Mouse (Mus musculus) C2C12 (cell line): ENCODE data around the gene Jup. TPM values are rescaled to one million over a fixed set of nuclear protein-coding genes. Genes with fewer than 3 reads are reported as not detected.

ENCODE experiments used
- H3K27me3 ChIP-seq: one replicate; pipeline ENCODE4 v1.6.1; 2011; ENCODE audit not compliant: control insufficient read depth, insufficient read depth, insufficient read length
- H3K36me3 ChIP-seq: one replicate; pipeline ENCODE4 v1.6.1; 2011; ENCODE audit not compliant: control insufficient read depth, insufficient read depth
- H3K4me3 ChIP-seq: one replicate; pipeline ENCODE4 v1.5.1; 2011; ENCODE audit warnings: mild to moderate bottlenecking, control low read depth; ENCODE audit not compliant: poor library complexity, insufficient read depth, severe bottlenecking
- H3K79me2 ChIP-seq: one replicate; pipeline ENCODE4 v1.6.1; 2011; ENCODE audit not compliant: control insufficient read depth, insufficient read depth
- H3K79me3 ChIP-seq: one replicate; pipeline ENCODE4 v1.6.1; 2011; ENCODE audit warnings: low read depth, control low read depth
- H3ac ChIP-seq: one replicate; pipeline ENCODE3; 2011; ENCODE audit warnings: low read depth; ENCODE audit not compliant: control insufficient read depth, insufficient read length
- CEBPB ChIP-seq: IDR thresholded peaks from one replicate; pipeline ENCODE4 v1.6.1; 2011; ENCODE audit warnings: low read depth, mild to moderate bottlenecking, control low read depth, moderate library complexity
- CTCF ChIP-seq: IDR thresholded peaks from one replicate; pipeline ENCODE4 v1.5.1; 2011; ENCODE audit not compliant: control insufficient read depth, insufficient read depth, insufficient read length
- FOSL1 ChIP-seq: IDR thresholded peaks from one replicate; pipeline ENCODE4 v1.8.0; 2011; ENCODE audit warnings: mild to moderate bottlenecking, low read length; ENCODE audit not compliant: poor library complexity, insufficient read depth, severe bottlenecking
- MAX ChIP-seq: IDR thresholded peaks from one replicate; pipeline ENCODE4 v1.6.1; 2011; ENCODE audit warnings: mild to moderate bottlenecking, control low read depth
- MYOD1 ChIP-seq: IDR thresholded peaks from one replicate; pipeline ENCODE4 v1.6.1; 2011; ENCODE audit warnings: low read depth; ENCODE audit not compliant: control insufficient read depth, insufficient read length
- MYOG ChIP-seq: IDR thresholded peaks from one replicate; pipeline ENCODE4 v1.6.1; 2011; ENCODE audit not compliant: control insufficient read depth, insufficient read length; ENCODE audit errors: extremely low read depth
- USF1 ChIP-seq: IDR thresholded peaks from one replicate; pipeline ENCODE4 v1.6.1; 2011; ENCODE audit warnings: low read depth, mild to moderate bottlenecking, control low read depth, moderate library complexity
- polyA plus RNA-seq: library from polyadenylated mRNA; unstranded; fragments of >200 nt; fragmentation: generic; extraction: Trizol; gene quantifications from one replicate; pipeline ENCODE4 v1.2.1, GENCODE M21; 2012; ENCODE audit warnings: missing spikeins

Gene Jup
- polyA plus RNA-seq, 1 experiment, result 127 TPM

GRCm38 (mm10) chr11:100394353-100395074, 3.0 kb downstream of the Jup start:
- TF ChIP-seq FOSL1, result no peak
- no peak for TF ChIP-seq MYOG
- no peak for TF ChIP-seq MAX
- no peak for TF ChIP-seq USF1
- TF ChIP-seq MYOD1, result no peak
- peak; percentile 48 for TF ChIP-seq CEBPB
- H3K36me3 ChIP-seq, result no peaks in the 10 kb centered on the region
- no peak overlapping the region for H3K4me3 ChIP-seq
- peaks cover 52% of the 10 kb centered on the region for H3K79me3 ChIP-seq
- H3K79me2 ChIP-seq, result peaks cover 78% of the 10 kb centered on the region
- H3K27me3 ChIP-seq, result no peaks in the 10 kb centered on the region
- no peak overlapping the region for H3ac ChIP-seq

DNA sequence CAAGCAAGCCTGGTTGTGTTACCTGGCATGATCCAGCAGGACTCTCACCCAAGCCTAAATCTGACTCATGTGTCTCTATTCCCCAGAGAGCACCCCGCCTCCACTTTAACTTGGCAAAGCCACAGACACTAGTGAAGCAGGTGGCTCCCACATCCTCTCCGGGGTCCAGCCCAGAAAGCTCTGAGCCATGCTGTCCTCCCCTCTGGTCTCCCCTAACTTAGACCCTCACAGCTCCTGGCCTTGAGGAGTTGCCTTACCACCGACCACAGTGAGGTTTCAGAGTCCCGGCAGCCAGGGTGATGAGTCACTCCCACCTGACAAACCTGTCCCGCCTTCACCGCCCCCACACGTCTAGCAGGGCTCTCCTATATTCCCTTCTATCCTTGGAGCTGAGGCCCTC, 3.8 kb downstream of the Jup start:
- peaks cover 86% of the 10 kb centered on the region for H3K79me2 ChIP-seq
- H3ac ChIP-seq, result no peak overlapping the region
- H3K4me3 ChIP-seq, result no peak overlapping the region
- no peaks in the 10 kb centered on the region for H3K27me3 ChIP-seq
- TF ChIP-seq USF1 (no peak), MAX (peak; percentile 14), MYOD1 (peak; percentile 48), FOSL1 (no peak), CEBPB (no peak), MYOG (no peak), CTCF (no peak)
- H3K36me3 ChIP-seq, result no peaks in the 10 kb centered on the region
- H3K79me3 ChIP-seq, result peaks cover 59% of the 10 kb centered on the region

GRCm38 (mm10) chr11:100392958-100393357, 4.6 kb downstream of the Jup start:
- H3K36me3 ChIP-seq, result no peaks in the 10 kb centered on the region
- H3K79me3 ChIP-seq, result peaks cover 60% of the 10 kb centered on the region
- no peak overlapping the region for H3ac ChIP-seq
- no peak for TF ChIP-seq CEBPB
- TF ChIP-seq MYOD1, result no peak
- TF ChIP-seq USF1, result no peak
- no peak for TF ChIP-seq MAX
- no peak for TF ChIP-seq CTCF
- TF ChIP-seq FOSL1, result no peak
- no peak for TF ChIP-seq MYOG
- H3K27me3 ChIP-seq, result no peaks in the 10 kb centered on the region
- no peak overlapping the region for H3K4me3 ChIP-seq
- peaks cover 94% of the 10 kb centered on the region for H3K79me2 ChIP-seq

GRCm38 (mm10) chr11:100391884-100392345, 5.6 kb downstream of the Jup start:
- H3K27me3 ChIP-seq, result no peaks in the 10 kb centered on the region

DNA sequence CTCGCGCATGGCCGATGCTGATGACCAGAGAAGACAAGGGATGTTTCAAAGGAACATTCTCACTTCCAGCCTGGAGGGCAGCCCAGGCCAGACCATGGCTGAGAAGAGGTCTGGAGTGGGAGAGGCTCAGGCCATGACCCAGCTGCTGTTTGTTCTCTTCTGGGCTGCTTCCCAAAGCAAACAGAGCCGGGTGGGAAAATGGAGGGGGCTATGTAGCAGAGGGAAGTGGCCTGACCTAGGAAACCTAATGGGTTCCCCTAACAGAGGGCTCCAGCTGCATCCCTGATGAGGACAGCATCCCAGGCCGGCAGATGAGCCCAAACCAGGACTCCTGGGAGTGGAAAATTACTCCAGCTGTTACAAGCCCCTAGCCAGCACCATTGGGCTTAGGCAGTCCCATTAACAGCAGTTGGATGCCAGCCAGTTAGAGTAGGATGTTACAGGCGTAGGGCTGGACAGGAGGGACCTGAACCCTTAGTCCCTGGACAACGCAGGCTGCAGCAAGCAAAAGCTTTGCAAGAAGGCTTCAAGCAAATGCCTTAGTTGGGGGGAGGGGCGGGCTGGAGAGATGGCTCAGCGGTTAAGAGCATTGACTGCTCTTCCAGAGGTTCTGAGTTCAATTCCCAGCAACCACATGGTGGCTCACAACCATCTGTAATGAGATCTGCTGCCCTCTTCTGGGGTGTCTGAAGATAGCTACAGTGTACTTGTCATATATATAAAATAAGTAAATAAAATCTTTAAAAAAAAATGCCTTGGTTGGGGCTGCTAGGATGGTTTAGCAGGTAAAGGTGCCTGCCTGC, 6.3 kb downstream of the Jup start:
- Histone ChIP-seq H3K79me3 (peaks cover 65% of the 10 kb centered on the region), H3ac (no peak overlapping the region), H3K4me3 (no peak overlapping the region), H3K27me3 (no peaks in the 10 kb centered on the region), H3K36me3 (peaks cover 6% of the 10 kb centered on the region), H3K79me2 (peaks cover 99% of the 10 kb centered on the region)
- TF ChIP-seq USF1 (no peak), FOSL1 (no peak), MYOD1 (peak; percentile 73)

More at GRCm38 (mm10) chr11:100391884-100392345, 5.6 kb downstream of the Jup start:
- no peak overlapping the region for H3ac ChIP-seq
- H3K4me3 ChIP-seq, result no peak overlapping the region
- no peak for TF ChIP-seq USF1
- no peak for TF ChIP-seq MYOG
- TF ChIP-seq FOSL1, result no peak
- TF ChIP-seq CEBPB, result no peak
- no peak for TF ChIP-seq CTCF
- TF ChIP-seq MYOD1, result no peak
- no peak for TF ChIP-seq MAX
- H3K79me2 ChIP-seq, result peaks cover 99% of the 10 kb centered on the region
- H3K36me3 ChIP-seq, result no peaks in the 10 kb centered on the region
- H3K79me3 ChIP-seq, result peaks cover 66% of the 10 kb centered on the region
